Mouse (Mus musculus) layer of hippocampus, adult 18-20 months (tissue): ENCODE data around the gene Rnf130. TPM values are rescaled to one million over a fixed set of nuclear protein-coding genes. Genes with fewer than 3 reads are reported as not detected.

ENCODE experiments used
- DNase-seq, 2 experiments: peaks; one replicate each; pipeline ENCODE4 v3.0.0; 2022; ENCODE audit warnings: low spot score in 2 of 2
- microRNA-seq, 2 experiments: library from miRNA; unstranded; fragments of <30 nt; microRNA quantifications; one replicate each; pipeline ENCODE4 v1.2.0; 2021
- total RNA-seq, 2 experiments: library from RNA; stranded (reverse); gene quantifications; 2 replicates each; pipeline ENCODE4 v1.2.3; 2021

Gene Rnf130
- total RNA-seq, 2 experiments from 2014 or later = 79.9 to 80.8 TPM

- DNase-seq = no peak
These were observed 107.1 kb downstream of the Rnf130 start for GRCm38 (mm10) chr11:50132265-50132664.

GRCm38 (mm10) chr11:50134136-50134859, 109.2 kb downstream of the Rnf130 start:
- DNase-seq = no peak

GRCm38 (mm10) chr11:50138206-50138822, 113.2 kb downstream of the Rnf130 start:
- DNase-seq = no peak

GRCm38 (mm10) chr11:50139571-50139970, 114.4 kb downstream of the Rnf130 start:
- DNase-seq = no peak

GRCm38 (mm10) chr11:50145529-50145928, 120.4 kb downstream of the Rnf130 start:
- no peak for DNase-seq

- no peak for DNase-seq
These were observed 121.0 kb downstream of the Rnf130 start for GRCm38 (mm10) chr11:50146121-50146520.

- no peak for DNase-seq
These were observed 122.3 kb downstream of the Rnf130 start for GRCm38 (mm10) chr11:50147267-50147957.

GRCm38 (mm10) chr11:50147958-50148476, 122.9 kb downstream of the Rnf130 start:
- DNase-seq = no peak

GRCm38 (mm10) chr11:50149200-50149599, 124.1 kb downstream of the Rnf130 start:
- no peak for DNase-seq

GRCm38 (mm10) chr11:50149603-50150150, 124.5 kb downstream of the Rnf130 start:
- no peak for DNase-seq

- DNase-seq = no peak
These were observed 126.2 kb downstream of the Rnf130 start for GRCm38 (mm10) chr11:50151374-50151773.

GRCm38 (mm10) chr11:50154166-50154565, 129.0 kb downstream of the Rnf130 start:
- no peak for DNase-seq

Small RNAs within 50 kb of the gene (microRNA-seq; reads per million reads assigned to microRNA genes)
- gene Mir340 = 123 to 350 reads per million in 2 experiments

Other genes with a start within 250 kb of the Rnf130 start
- gene Gfpt2, start 231.2 kb upstream of the Rnf130 start, total RNA-seq = 1 to 10 TPM; 4.2 to 4.6 TPM
- gene Mapk9, start 178.6 kb upstream of the Rnf130 start, total RNA-seq = 100 to 1,000 TPM; 151 to 155 TPM
- 1 to 10 TPM; 1.8 to 2.1 TPM for gene Rasgef1c, start 123.5 kb upstream of the Rnf130 start, total RNA-seq
- gene Tbc1d9b, start 106.0 kb downstream of the Rnf130 start, total RNA-seq = 100 to 1,000 TPM; 113 to 120 TPM
- gene Mrnip, start 149.1 kb downstream of the Rnf130 start, total RNA-seq = 10 to 100 TPM; 14.1 to 15.7 TPM
- gene Sqstm1, start 185.5 kb downstream of the Rnf130 start, total RNA-seq = 100 to 1,000 TPM; 486 to 498 TPM
- gene Mgat4b, start 185.5 kb downstream of the Rnf130 start, total RNA-seq = 10 to 100 TPM; 80.7 to 84.1 TPM
- 1 to 10 TPM; 6.8 to 7.1 TPM for gene Ltc4s, start 213.3 kb downstream of the Rnf130 start, total RNA-seq